Mouse (Mus musculus) ES-E14 (cell line): ENCODE measurements at regions not wholly inside any gene's neighbourhood (a gene's known extent, or its start where the extent isn't known, plus 50 kb on each side); places are given as distances from the start of the nearest gene placed in this dataset.

Source experiments
- DNase-seq: peaks from one replicate; pipeline ENCODE4 v3.0.0-alpha.2; 2013; ENCODE audit warnings: low read depth, low spot score
- H3K27ac ChIP-seq: 2 replicates; pipeline ENCODE4 v1.5.1; 2012; ENCODE audit warnings: low read depth, mild to moderate bottlenecking, low read length, moderate library complexity, mixed read lengths; ENCODE audit not compliant: poor library complexity, insufficient read depth, severe bottlenecking
- H3K36me3 ChIP-seq: 2 replicates; pipeline ENCODE4 v1.6.1; 2012; ENCODE audit warnings: mild to moderate bottlenecking, low read length, moderate library complexity, mixed read lengths; ENCODE audit not compliant: control insufficient read depth, poor library complexity, insufficient read depth, severe bottlenecking
- H3K4me1 ChIP-seq, 2 experiments: fragments of 150-350 bp in 1 of 2; sonication (generic) in 1 of 2; 2 replicates each; pipeline ENCODE4 v1.6.1; 2012; ENCODE audit warnings: low read length in 2 of 2, mild to moderate bottlenecking in 1 of 2, mixed read lengths in 1 of 2; ENCODE audit not compliant: control insufficient read depth in 2 of 2, insufficient read depth in 2 of 2, poor library complexity in 1 of 2
- H3K4me3 ChIP-seq, 2 experiments: fragments of 150-350 bp in 1 of 2; sonication (generic) in 1 of 2; 2 replicates each; pipeline ENCODE4 v1.5.1; 2012; ENCODE audit warnings: low read length in 2 of 2, low read depth in 1 of 2, mild to moderate bottlenecking in 1 of 2, mixed read lengths in 1 of 2; ENCODE audit not compliant: insufficient read depth in 1 of 2, poor library complexity in 1 of 2, severe bottlenecking in 1 of 2
- H3K9ac ChIP-seq: 2 replicates; pipeline ENCODE4 v1.6.1; 2012; ENCODE audit warnings: low read depth, mild to moderate bottlenecking, low read length, mixed read lengths; ENCODE audit not compliant: poor library complexity, insufficient read depth, severe bottlenecking
- H3K9me3 ChIP-seq: fragments of 150-350 bp; sonication (generic); 2 replicates; pipeline ENCODE4 v1.6.1; 2012; ENCODE audit warnings: low read depth, mild to moderate bottlenecking, low read length; ENCODE audit not compliant: control insufficient read depth, insufficient read depth
- CHD2 ChIP-seq: IDR thresholded peaks from 2 replicates; pipeline ENCODE4 v1.6.1; 2014; ENCODE audit warnings: mild to moderate bottlenecking, low read depth, low read length, inconsistent platforms
- HCFC1 ChIP-seq: IDR thresholded peaks from 2 replicates; pipeline ENCODE4 v1.6.1; 2012; ENCODE audit warnings: low read length, inconsistent platforms, borderline replicate concordance; ENCODE audit not compliant: insufficient read depth
- MAFK ChIP-seq: IDR thresholded peaks from 2 replicates; pipeline ENCODE4 v1.6.1; 2014; ENCODE audit warnings: mild to moderate bottlenecking, low read depth, low read length, inconsistent platforms; ENCODE audit not compliant: insufficient read depth
- ZC3H11A ChIP-seq: IDR thresholded peaks from 2 replicates; pipeline ENCODE4 v1.6.1; 2012; ENCODE audit warnings: low read depth, mild to moderate bottlenecking, inconsistent platforms, low read length, borderline replicate concordance
- ZNF384 ChIP-seq: IDR thresholded peaks from 2 replicates; pipeline ENCODE4 v1.6.1; 2012; ENCODE audit warnings: low read depth, low read length, inconsistent platforms
- in situ Hi-C, 2 experiments: fragments of 600-800 bp; cut with MboI; formaldehyde crosslinking; loops; one replicate each; pipeline ENCODE4 v1.15.1; 2025; ENCODE audit warnings: low sequenced_read_pairs in 2 of 2, inconsistent platforms in 1 of 2; ENCODE audit not compliant: unreplicated experiment in 2 of 2

DNA sequence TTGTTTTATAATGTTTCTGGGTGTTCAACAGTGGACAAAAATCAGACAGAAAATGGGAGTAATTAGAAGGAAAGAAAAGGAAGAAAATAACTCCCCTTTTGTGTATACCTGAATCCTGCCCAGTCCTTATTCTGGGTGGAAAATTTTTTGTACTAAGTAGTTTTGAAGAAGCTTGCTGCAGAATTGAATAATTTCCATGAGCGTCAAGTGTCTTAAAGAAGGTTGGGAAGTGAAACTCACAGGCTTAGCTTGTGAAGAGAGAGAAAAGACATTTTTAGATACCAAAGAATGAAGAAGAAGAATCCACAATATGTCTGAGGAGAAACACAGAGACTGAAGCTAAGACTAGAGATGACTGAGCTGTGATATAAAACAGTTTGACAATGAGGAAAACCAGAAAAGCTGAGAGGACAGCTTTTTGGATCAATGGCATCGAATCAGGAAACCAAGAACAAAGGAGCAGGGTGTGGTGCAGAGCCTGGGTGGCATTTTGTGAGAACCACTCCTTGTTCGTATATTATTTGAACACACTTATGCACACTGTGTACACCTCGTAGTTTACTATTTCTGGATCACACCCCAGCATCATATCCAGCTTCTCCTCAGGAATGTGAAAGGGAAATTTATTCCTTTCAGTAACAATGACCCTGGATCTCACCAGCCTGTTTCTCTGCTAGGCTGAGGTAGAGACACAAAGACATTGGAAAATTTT lies 221.9 kb downstream of the Gm9733 start:
- in situ Hi-C loops: no loop called here
- H3K9me3 ChIP-seq: no peaks in the 10 kb centered on the region
- no peak overlapping the region for H3K9ac ChIP-seq
- H3K27ac ChIP-seq: no peak overlapping the region
- H3K4me1 ChIP-seq: peaks cover 2 to 4% of the 10 kb centered on the region in 2 experiments; a peak in 2 of 4 replicates
- no peak for TF ChIP-seq MAFK
- no peak for TF ChIP-seq CHD2
- TF ChIP-seq ZC3H11A: no peak
- TF ChIP-seq HCFC1: no peak
- TF ChIP-seq ZNF384: no peak
- no peaks in the 10 kb centered on the region for H3K36me3 ChIP-seq
- no peak overlapping the region for H3K4me3 ChIP-seq
- no peak for DNase-seq

DNA sequence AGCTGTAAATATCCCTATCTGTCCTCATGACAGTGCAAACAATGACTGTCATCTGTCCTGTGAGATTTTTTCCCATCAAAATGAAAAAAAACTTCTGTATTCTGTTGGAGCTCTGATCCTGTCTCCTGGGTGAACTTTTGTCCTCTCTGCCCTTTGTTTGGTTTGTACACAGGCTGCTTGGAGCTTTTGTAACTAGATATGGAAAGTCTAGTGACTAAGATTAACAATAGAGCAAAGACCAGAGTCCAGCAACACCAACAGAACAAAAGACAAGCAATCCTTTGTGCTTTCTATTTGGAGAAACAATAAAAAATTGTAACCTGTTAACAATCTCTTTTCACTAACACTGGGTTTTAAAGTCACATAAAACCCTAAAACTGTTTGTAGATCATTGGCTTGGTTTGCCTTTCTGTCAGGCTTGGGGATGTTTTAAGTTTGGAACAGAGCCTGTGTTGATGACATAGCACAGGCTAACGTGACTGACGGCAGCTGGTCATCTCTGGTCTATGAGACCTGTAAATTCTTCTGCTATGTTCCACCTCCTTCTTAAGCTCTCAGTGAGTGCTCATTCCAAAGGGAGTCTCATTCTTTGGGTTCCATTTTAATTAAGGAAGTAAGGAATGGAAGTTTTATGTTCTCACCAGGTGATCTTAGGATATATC lies 219.8 kb downstream of the Gm9733 start:
- DNase-seq: no peak
- Histone ChIP-seq H3K9me3 (no peaks in the 10 kb centered on the region), H3K4me3 (no peak overlapping the region), H3K27ac (no peak overlapping the region; the same call in 1 of the 2 replicates), H3K36me3 (no peaks in the 10 kb centered on the region), H3K4me1 (peaks cover 2 to 4% of the 10 kb centered on the region in 2 experiments; a peak in 2 of 4 replicates), H3K9ac (no peak overlapping the region)
- TF ChIP-seq HCFC1: no peak
- TF ChIP-seq ZNF384: no peak
- no peak for TF ChIP-seq MAFK
- TF ChIP-seq ZC3H11A: no peak
- in situ Hi-C loops: no loop called here

DNA sequence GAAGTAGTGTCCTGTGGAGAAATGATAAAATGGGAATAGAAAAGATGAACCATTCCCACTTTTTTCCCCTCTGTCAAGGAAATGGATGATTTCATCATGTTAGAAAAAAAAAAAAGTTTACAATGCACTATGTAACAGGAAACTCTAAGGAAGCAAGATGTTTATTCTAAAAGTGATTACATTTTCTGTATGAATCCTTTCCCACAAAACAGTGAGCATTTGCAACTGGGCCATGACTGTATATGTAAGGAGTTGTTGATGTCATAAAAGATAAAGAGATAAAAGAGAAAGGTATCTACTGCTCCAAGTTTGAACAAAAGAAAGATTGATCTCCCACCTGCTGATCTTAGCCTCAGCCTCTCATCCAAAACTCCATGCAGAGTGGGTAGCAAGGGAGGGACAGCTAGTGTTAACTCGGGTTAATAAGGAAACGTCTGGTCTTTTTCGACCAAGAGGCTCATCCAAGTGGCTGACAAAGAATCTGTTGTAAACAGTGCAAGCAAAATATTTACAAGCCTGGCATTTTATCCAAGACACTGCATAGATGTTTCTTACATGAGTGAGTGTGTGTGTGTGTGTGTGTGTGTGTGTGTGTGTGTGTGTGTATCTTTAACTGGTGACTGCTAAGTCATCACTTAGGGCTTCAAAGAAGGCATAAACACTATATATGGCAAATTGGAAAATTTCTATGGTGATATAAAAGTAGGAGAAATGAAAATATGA lies 213.3 kb downstream of the Gm9733 start:
- no peak for DNase-seq
- Histone ChIP-seq H3K4me1 (peaks cover 0 to 2% of the 10 kb centered on the region in 2 experiments; a peak in 1 of 4 replicates), H3K9me3 (no peaks in the 10 kb centered on the region), H3K4me3 (no peak overlapping the region), H3K36me3 (no peaks in the 10 kb centered on the region), H3K9ac (no peak overlapping the region), H3K27ac (no peak overlapping the region)
- in situ Hi-C loops: no loop called here
- TF ChIP-seq ZNF384 (no peak), HCFC1 (no peak), CHD2 (no peak), ZC3H11A (no peak), MAFK (no peak)

DNA sequence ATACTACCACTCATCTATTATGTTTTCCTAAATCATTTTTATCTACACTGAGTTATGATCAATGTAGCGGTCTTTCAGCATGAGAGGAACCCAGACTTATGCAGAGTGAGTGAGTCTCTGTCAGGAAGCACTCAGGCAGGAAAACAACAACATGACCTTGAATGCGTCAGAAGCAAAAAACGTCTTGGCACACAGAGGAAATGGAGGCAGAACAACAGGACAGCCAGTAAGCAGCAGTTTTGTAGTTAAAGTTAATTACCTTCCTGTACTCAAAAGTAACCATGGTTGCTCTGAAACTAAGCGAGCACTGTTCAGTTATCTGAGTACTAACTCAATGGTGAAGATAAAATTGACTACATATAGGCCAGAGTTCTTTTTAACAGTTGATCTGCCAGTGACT lies 205.4 kb downstream of the Gm9733 start:
- in situ Hi-C loops: no loop called here
- Histone ChIP-seq H3K4me3 (no peak overlapping the region), H3K36me3 (no peaks in the 10 kb centered on the region), H3K27ac (no peak overlapping the region), H3K9ac (no peak overlapping the region), H3K9me3 (no peaks in the 10 kb centered on the region), H3K4me1 (no peaks in the 10 kb centered on the region)
- no peak for TF ChIP-seq ZNF384
- no peak for TF ChIP-seq HCFC1
- TF ChIP-seq MAFK: no peak
- TF ChIP-seq CHD2: no peak
- TF ChIP-seq ZC3H11A: no peak
- DNase-seq: no peak
